Mouse (Mus musculus): Measurements from ENCODE around the gene Cox7a1.
"Not testable (repeated sequence)": the region's sequence is repeated elsewhere in the genome, so short reads cannot be mapped to it uniquely, and the experiment has no call there.

Cox7a1 gene

GRCm38 (mm10) chr7:30183879-30184289 is at the start of gene Cox7a1:
Cox7a1 (plus strand) TSS chr7:30184144.
- peak; percentile 65 to 78 for DNase-seq (ENCODE audit: low spot score in 2 of 2)

GRCm38 (mm10) chr7:30136826-30137225 is 47.1 kb upstream of the Cox7a1 start:
- DNase-seq (ENCODE audit: low spot score in 2 of 2): no peak

- DNase-seq (ENCODE audit: low spot score in 2 of 2): no peak
These were observed 40.8 kb upstream of the Cox7a1 start for GRCm38 (mm10) chr7:30143170-30143554.

DNA sequence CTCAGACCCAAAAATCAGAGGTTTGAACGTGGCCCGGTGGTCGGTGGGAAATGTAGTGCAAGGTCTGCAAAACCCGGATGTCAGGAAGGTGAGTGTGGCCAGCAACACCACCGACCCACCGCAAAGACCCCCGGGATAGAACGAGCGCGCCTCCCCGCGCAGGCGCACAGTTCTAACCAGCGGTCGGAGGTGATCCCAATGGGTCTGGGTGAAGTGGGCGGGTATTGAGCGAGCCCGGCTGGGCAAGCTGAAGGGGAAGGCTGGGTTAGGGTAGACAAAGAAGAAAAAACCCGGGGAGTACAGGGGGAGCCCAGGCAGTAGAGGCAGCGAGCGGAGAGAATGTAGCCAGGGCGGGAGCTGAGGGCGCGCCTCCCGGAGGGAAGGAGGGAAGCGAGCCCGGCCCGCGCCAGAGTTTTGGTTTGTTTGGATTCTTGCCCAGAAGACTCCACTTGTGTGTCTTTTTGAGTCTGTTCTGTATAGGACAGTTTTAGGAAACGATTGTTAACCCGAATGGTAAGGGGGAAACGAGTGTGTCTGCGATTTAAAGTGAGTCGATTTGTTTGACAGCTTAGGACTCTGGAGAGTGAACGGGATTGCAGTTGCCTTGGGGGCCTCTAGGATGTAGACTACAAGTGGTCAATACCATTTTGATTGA is 40.3 kb upstream of the Cox7a1 start:
- peak in 1 of 2 experiments; percentile 17 for DNase-seq (ENCODE audit: low spot score in 2 of 2)

DNA sequence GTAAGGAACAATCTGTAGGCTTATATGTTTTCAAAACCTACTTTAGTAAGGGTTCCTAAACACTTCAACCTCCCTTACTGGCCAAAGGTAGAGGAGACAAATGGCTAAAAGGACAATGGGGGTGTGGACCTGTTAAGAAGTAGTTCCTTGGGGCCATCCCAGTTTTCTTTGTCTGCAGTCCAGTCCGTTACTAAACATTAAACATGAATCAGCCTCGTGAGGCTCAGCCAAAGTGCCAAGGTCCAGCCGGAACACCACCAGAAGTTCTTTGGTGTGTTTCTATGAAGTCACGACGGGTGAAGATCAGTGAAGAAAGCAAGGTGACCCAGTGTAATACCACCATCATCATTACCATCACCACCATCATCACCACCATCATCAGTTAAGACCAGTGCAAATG is 36.9 kb upstream of the Cox7a1 start:
- no peak for DNase-seq (ENCODE audit: low spot score in 2 of 2)

DNA sequence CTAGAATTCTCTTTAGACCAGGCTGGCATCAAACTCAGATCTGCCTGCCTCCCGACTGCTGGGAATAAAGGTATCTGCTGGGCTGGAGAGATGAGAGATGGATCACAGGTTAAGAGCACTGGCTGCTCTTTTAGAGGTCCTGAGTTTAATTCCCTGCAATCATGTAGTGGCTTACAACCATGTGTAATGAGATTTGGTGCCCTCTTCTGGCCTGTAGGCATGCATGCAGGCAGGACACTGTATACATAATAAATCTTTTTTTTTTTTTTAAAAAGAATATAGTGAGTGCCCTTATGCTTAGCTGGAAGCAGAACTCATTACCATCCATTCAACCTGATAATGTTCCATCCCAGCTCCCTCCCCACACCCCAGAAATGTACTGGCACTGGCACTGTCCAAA is 29.9 kb upstream of the Cox7a1 start:
- DNase-seq (ENCODE audit: low spot score in 2 of 2): no peak

DNA sequence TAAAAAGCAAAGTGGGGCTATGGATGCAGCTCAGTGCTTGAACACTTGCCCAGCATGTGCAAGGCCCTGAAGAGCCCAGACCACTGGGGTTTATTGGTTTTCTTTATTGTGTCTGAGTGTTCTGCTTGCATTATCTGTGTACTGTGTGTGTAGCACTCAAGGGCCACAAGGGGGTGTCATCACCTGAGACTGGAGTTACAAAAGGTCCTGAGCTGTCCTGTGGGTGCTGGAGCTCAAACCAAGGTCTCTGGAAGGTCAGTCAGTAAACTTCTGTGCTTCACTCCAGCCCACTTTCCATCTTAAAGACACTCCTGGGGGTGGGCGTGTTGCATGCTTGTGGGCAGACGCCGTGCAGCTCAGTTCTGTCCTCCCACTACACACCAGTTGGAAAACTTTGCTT is 28.4 kb upstream of the Cox7a1 start:
- no peak for DNase-seq (ENCODE audit: low spot score in 2 of 2)

DNA sequence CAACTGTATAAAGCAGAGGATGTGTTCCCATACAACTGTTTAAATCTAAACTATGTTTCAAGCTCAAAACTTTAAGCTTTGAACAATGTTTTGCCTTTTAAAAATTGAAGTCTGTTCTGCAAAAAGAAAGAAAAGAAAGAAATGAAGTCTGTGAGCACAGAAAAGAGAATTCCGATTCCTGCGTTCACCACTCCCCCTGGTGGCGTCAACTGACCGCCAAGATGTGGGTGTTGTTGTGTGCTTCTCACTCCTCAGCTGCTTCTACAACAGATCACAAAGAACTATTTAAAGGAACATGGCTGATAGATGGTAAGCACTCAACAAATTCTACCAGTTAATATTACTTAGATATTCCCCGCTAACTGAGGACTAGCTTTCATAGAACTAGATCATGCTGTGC is 20.8 kb upstream of the Cox7a1 start:
- DNase-seq (ENCODE audit: low spot score in 2 of 2): no peak

- no peak for DNase-seq (ENCODE audit: low spot score in 2 of 2)
These were observed 19.2 kb upstream of the Cox7a1 start for GRCm38 (mm10) chr7:30164745-30165144.

- DNase-seq (ENCODE audit: low spot score in 2 of 2): no peak
These were observed 14.9 kb upstream of the Cox7a1 start for GRCm38 (mm10) chr7:30168914-30169582.

DNA sequence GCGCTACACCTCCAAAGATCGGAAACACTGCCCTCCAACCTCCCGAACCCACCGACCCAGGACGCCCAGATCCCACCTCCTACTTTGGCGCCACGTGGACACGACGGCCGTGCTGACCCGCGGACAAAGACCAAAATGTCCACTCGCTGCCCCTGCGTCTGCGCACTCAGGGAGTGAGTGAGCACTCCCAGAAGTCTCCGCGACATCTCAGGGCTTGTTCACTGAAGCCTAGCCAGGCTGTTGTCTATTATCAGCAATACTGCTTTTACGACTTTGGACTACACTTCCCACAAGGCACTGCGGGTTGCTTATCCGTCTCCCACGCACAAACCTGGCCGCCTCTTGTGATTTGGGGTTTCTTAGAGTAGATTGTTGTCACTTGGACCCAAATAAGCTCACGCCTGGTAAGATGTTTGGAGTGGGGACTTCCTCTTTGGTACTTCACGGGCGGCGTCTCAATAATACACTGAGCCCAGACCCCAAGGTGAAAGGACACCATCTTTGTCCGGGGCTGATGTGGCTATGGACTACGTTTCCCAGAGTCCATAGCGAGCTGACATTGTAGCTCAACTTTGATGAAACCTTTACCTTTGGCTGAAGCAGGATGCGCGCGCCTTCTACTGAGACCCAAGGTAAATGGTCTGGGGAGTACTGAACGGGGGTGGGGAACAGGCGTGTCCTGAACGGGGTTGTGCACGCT is 14.2 kb upstream of the Cox7a1 start, which contains the start of gene Zfp146:
Zfp146 (minus strand) TSS at position 168 of the 700 bp plus-strand sequence.
- DNase-seq (ENCODE audit: low spot score in 2 of 2): peak; percentile 73 to 86

DNA sequence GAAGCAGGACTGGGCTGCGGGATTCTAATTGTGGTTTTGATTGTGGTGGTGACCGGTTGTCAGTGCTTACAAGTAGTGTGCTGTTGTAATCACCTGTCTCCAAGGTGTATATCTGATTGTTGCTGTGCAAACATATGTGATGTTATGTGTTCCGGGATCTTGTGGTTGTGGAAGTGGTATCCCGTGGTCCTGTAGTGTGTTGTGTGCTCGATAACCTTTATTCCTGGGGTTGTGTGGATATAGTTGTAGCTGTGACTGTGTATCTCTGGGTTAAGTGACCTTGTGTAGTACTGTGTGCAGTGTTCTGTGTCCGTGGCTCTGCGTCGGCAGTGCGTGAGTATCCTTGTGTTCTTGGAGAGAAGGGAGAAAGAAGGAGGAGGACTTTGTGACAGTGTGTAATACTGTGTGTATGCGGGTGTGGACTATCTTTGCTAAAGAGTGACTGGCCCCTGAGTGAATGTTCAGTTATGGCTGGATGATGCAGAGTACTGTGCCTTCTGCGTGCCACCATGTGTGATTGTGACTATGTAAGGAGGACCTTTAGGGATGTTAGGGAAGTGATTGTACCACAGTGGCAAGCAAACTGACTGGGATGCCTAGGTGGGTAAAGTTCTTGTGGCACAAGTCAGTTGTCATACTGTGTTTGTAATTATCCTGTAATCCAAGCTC is 13.5 kb upstream of the Cox7a1 start:
- DNase-seq (ENCODE audit: low spot score in 2 of 2): no peak

- DNase-seq (ENCODE audit: low spot score in 2 of 2): no peak
These were observed 7.5 kb upstream of the Cox7a1 start for GRCm38 (mm10) chr7:30176474-30176873.

DNA sequence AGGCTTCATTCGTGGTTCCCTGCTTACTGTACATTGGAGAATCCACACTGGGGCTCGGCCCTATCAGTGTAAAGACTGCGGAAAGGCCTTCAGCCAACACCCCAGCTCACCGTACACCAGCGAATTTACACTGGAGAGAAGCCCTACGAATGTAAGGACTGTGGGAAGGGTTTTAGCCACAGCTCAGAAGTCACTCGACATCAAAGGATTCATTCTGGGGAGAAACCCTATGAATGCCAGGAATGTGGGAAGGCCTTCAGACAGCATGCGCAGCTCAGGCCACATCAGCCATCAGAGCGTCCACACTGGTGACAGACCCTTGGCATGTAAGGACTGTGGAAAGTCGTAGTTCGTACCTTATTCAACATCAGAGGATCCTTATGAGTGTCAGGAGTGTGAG is 5.7 kb upstream of the Cox7a1 start:
- DNase-seq (ENCODE audit: low spot score in 2 of 2): no peak

DNA sequence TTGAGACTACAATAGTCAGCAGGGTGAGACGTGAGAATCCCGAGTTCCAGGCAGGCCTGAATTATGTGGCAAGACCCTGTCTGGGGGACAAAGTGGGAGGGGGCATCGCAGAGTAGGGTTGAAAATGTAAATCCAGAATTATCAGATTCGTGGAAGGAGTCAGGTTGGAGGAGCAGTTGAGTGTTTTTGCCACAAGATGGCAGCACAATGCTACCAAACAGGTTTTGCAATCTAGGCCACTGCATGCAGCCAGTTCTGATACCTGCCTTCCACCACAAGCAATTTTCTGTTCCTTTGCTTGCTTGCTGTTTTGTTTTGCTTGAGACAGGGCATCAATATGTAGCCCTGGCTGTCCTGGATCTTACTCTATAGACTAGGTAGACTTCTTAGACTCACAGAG is 2.6 kb upstream of the Cox7a1 start:
- peak; percentile 54 to 67 for DNase-seq (ENCODE audit: low spot score in 2 of 2)

DNA sequence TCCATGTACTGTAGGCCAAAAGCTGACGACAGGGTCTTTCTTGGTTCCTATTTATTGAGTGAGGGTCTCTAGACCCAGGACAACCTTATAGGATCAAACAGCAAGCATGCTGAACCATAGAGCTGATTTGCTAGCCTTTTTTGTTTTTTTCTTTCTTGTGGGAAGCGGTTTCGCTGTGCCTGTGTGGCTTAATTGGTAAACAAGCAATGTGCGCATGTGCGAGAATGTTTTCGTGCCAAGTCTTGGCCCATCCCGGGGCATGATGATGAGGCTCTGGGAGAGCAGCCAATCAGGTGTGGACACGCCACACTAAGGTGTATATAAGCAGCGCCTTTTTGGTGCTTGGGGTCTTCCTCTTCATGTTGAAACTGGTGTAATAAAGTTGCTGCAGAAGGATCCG is 2.0 kb upstream of the Cox7a1 start:
- DNase-seq (ENCODE audit: low spot score in 2 of 2): not testable (repeated sequence)

GRCm38 (mm10) chr7:30183189-30183588 is 755 bp upstream of the Cox7a1 start:
- not testable (repeated sequence) for DNase-seq (ENCODE audit: low spot score in 2 of 2)

DNA sequence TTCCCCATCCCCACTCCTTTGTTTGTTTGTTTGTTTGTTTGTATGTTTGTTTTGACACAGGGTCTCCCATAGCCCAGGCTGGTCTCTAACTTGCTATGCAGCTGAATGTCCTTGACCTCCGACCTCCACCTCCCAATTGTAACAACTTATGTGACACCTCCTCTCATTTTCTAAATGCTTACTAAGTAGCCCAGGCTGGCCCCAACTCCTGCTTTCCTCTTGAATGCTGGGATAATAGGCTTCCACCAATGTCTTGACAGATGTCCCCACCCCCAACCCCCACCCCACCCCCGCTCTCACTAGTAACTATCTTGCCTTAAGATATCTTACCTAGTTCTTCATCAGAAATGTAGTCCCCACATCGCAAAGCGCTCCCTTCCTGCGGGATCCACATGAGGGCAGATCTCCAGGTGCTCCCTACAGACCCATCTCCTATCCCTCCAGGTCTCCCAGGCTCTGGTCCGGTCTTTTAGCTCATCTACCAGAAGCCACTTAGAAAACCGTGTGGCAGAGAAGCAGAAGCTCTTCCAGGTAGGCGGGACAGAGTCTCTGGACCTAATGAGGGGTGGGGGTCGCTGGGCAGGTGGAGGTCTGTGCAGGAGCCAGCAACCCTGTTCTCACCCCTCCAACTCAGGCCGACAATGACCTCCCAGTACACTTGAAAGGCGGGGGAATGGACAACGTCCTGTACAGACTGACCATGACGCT is 851 bp downstream of the Cox7a1 start:
- no peak for DNase-seq (ENCODE audit: low spot score in 2 of 2)

DNA sequence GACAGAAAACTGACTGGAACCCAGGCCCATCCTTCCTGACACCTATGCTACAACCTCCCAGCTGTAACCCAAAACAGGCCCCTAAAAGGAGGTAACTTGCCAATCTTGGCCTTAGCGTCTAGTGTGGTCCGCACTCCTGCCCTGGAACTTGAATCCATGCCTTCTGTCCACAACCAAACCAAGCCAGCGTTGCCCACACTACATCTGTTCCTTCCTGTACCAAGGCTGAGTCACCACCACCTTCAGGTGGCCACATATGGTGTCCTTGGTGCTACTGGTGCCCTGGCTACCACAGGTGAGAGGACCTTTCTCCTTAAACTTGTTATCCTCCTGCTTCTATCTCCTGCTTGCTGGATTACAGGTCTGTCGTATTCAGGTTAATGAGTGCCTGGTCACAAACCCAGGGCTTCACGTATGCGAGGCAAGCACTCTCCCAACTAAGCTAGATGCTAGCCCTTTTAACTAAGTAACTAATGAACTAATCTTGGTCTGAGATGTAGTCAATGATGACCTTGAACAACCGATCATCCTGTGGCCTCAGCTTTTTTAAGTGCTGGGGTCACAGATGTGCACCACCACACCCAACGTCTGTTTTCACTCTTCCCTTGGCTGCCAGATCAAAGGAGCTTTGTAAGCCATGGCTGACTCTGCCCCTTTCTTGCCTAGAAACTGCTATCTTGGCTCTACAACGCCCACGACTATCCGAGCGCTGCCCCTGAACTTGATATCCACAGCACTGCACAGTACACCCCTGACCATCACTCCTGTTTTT is 4.6 kb downstream of the Cox7a1 start:
- no peak for DNase-seq (ENCODE audit: low spot score in 2 of 2)

- no peak for DNase-seq (ENCODE audit: low spot score in 2 of 2)
These were observed 5.2 kb downstream of the Cox7a1 start for GRCm38 (mm10) chr7:30189116-30189491.

GRCm38 (mm10) chr7:30192088-30192487 is 8.1 kb downstream of the Cox7a1 start:
- DNase-seq (ENCODE audit: low spot score in 2 of 2): no peak

Measured in spleen, postnatal 14 days (tissue).